In genomic region chr6:38157925-38158324, GRCm38 (mm10) we compare ENCODE assay signal across 21 mouse cellular contexts. TPM values are rescaled to one million over a fixed set of nuclear protein-coding genes. Genes with fewer than 3 reads are reported as not detected.
DNase-seq lines count a peak whose midpoint lies in the region; ATAC-seq and TF ChIP-seq lines count a peak whose summit lies in the region.
"Had no signal": no experiment of that assay in that cellular context is flagged by ENCODE, and none has a peak within 500 bp of the region (broad histone marks: within the 10 kb centered on the region; RNA-seq: fewer than 3 reads in every experiment).

No protein-coding gene starts in this region.

- H3K4me3 ChIP-seq in midbrain, embryonic 10.5 days, result no peak overlapping the region
- no peak overlapping the region for H3K4me3 ChIP-seq in midbrain, postnatal 0 days (ENCODE audit: low read depth, low read length)
- H3K4me3 ChIP-seq in embryonic facial prominence, embryonic 15.5 days (replicated peaks), result no peak overlapping the region
- no peak overlapping the region for H3K4me3 ChIP-seq in midbrain, embryonic 12.5 days
- H3K4me3 ChIP-seq in liver, embryonic 12.5 days, result no peak overlapping the region
- H3K4me3 ChIP-seq: erythroblast, embryonic 14.5 days; heart, embryonic 12.5 days; intestine, embryonic 15.5 days; kidney, embryonic 15.5 days; liver, embryonic 13.5 days had no signal

- TF ChIP-seq CTCF in midbrain, postnatal 0 days (IDR thresholded peaks at IDR 0.05), result no peak

- ATAC-seq in midbrain, postnatal 0 days (ENCODE audit: low FRiP score), result no peak
- ATAC-seq in embryonic facial prominence, embryonic 15.5 days (ENCODE audit: insufficient number of reproducible peaks, low FRiP score, low TSS enrichment, low read depth), result no peak
- peak; percentile 51 for ATAC-seq in midbrain, embryonic 12.5 days (ENCODE audit: low FRiP score, low read depth)
- ATAC-seq in liver, embryonic 12.5 days, result no peak
- ATAC-seq: intestine, embryonic 15.5 days had no signal

- no peaks in the 10 kb centered on the region for H3K9me3 ChIP-seq in midbrain, embryonic 10.5 days (replicated peaks)
- H3K9me3 ChIP-seq in midbrain, postnatal 0 days (ENCODE audit: low read length), result no peaks in the 10 kb centered on the region
- no peaks in the 10 kb centered on the region for H3K9me3 ChIP-seq in embryonic facial prominence, embryonic 15.5 days (replicated peaks)
- H3K9me3 ChIP-seq in midbrain, embryonic 12.5 days, result no peaks in the 10 kb centered on the region
- no peaks in the 10 kb centered on the region for H3K9me3 ChIP-seq in liver, embryonic 12.5 days (replicated peaks)
- H3K9me3 ChIP-seq: heart, embryonic 12.5 days; intestine, embryonic 15.5 days; kidney, embryonic 15.5 days; liver, embryonic 13.5 days had no signal

- peak; percentile 34 for DNase-seq in midbrain, embryonic 10.5 days (ENCODE audit: low spot score)
- no peak for DNase-seq in midbrain, postnatal 0 days (ENCODE audit: low spot score)
- DNase-seq in retina, embryonic 14.5 days (ENCODE audit: low spot score), result no peak
- no peak for DNase-seq in layer of hippocampus, postnatal 25 days (ENCODE audit: extremely low spot score in 1 of 2, low spot score in 1 of 2)
- DNase-seq: adrenal gland, adult 2 months; cerebellum, adult 11 months; cerebellum, postnatal 36 days; gastrocnemius, postnatal 36 days; heart, postnatal 36 days; liver, embryonic 13.5 days had no signal

- H3K27me3 ChIP-seq in midbrain, embryonic 10.5 days (ENCODE audit: low read depth, poor library complexity, severe bottlenecking), result no peaks in the 10 kb centered on the region
- no peaks in the 10 kb centered on the region for H3K27me3 ChIP-seq in midbrain, postnatal 0 days (ENCODE audit: insufficient read depth, low read length)
- H3K27me3 ChIP-seq in embryonic facial prominence, embryonic 15.5 days, result no peaks in the 10 kb centered on the region
- peaks cover 5% of the 10 kb centered on the region; the same call in 1 of the 2 replicates for H3K27me3 ChIP-seq in midbrain, embryonic 12.5 days
- H3K27me3 ChIP-seq in liver, embryonic 12.5 days (replicated peaks), result no peaks in the 10 kb centered on the region
- H3K27me3 ChIP-seq: heart, embryonic 12.5 days; intestine, embryonic 15.5 days; kidney, embryonic 15.5 days; liver, embryonic 13.5 days had no signal

- no peak overlapping the region for H3K9ac ChIP-seq in midbrain, postnatal 0 days (replicated peaks; ENCODE audit: low read length, poor library complexity, severe bottlenecking)
- H3K9ac ChIP-seq in embryonic facial prominence, embryonic 15.5 days, result no peak overlapping the region
- H3K9ac ChIP-seq in midbrain, embryonic 12.5 days (replicated peaks), result no peak overlapping the region
- no peak overlapping the region for H3K9ac ChIP-seq in liver, embryonic 12.5 days
- H3K9ac ChIP-seq: heart, embryonic 12.5 days; intestine, embryonic 15.5 days; kidney, embryonic 15.5 days; liver, embryonic 13.5 days had no signal

- H3K36me3 ChIP-seq in midbrain, embryonic 10.5 days, result peaks cover 42% of the 10 kb centered on the region
- peaks cover 13% of the 10 kb centered on the region; the same call in 1 of the 2 replicates for H3K36me3 ChIP-seq in midbrain, postnatal 0 days (ENCODE audit: insufficient read depth, low read length)
- 0 out of 2 replicates have a peak, but pooled peaks cover 14% of the 10 kb centered on the region for H3K36me3 ChIP-seq in embryonic facial prominence, embryonic 15.5 days
- peaks cover 30% of the 10 kb centered on the region; the same call in 1 of the 2 replicates for H3K36me3 ChIP-seq in midbrain, embryonic 12.5 days
- H3K36me3 ChIP-seq in liver, embryonic 12.5 days, result no peaks in the 10 kb centered on the region
- H3K36me3 ChIP-seq: heart, embryonic 12.5 days; intestine, embryonic 15.5 days; liver, embryonic 13.5 days had no signal

- no peak overlapping the region for H3K4me2 ChIP-seq in midbrain, postnatal 0 days (ENCODE audit: low read depth, low read length, poor library complexity, severe bottlenecking)
- no peak overlapping the region for H3K4me2 ChIP-seq in embryonic facial prominence, embryonic 15.5 days (replicated peaks)
- H3K4me2 ChIP-seq in midbrain, embryonic 12.5 days (replicated peaks), result no peak overlapping the region
- H3K4me2 ChIP-seq in liver, embryonic 12.5 days, result no peak overlapping the region
- H3K4me2 ChIP-seq: heart, embryonic 12.5 days; intestine, embryonic 15.5 days; kidney, embryonic 15.5 days; liver, embryonic 13.5 days had no signal

- H3K27ac ChIP-seq in midbrain, embryonic 10.5 days (replicated peaks), result peak overlapping the region; percentile 49; the same call in 1 of the 2 replicates
- no peak overlapping the region for H3K27ac ChIP-seq in midbrain, postnatal 0 days (ENCODE audit: low read depth, low read length)
- H3K27ac ChIP-seq in embryonic facial prominence, embryonic 15.5 days (replicated peaks), result 0 out of 2 replicates have a peak overlapping the region, but pooled peaks have one; percentile 17
- H3K27ac ChIP-seq in midbrain, embryonic 12.5 days (replicated peaks), result peak overlapping the region; percentile 61
- no peak overlapping the region for H3K27ac ChIP-seq in liver, embryonic 12.5 days
- H3K27ac ChIP-seq: intestine, embryonic 15.5 days; kidney, embryonic 15.5 days; liver, embryonic 13.5 days had no signal

- WGBS in midbrain, embryonic 10.5 days, result 74% methylated on average over 16 of the region's 16 CpGs
- WGBS in midbrain, postnatal 0 days, result 36% methylated on average over 16 of the region's 16 CpGs
- 66% methylated on average over 16 of the region's 16 CpGs for WGBS in embryonic facial prominence, embryonic 15.5 days
- 46% methylated on average over 16 of the region's 16 CpGs for WGBS in midbrain, embryonic 12.5 days
- 84% methylated on average over 16 of the region's 16 CpGs for WGBS in liver, embryonic 12.5 days (ENCODE audit: insufficient replicate concordance)

- H3K4me1 ChIP-seq in midbrain, embryonic 10.5 days, result peaks cover 29% of the 10 kb centered on the region
- H3K4me1 ChIP-seq in midbrain, postnatal 0 days (ENCODE audit: insufficient read depth, low read length), result no peaks in the 10 kb centered on the region
- peaks cover 7% of the 10 kb centered on the region; the same call in 1 of the 2 replicates for H3K4me1 ChIP-seq in embryonic facial prominence, embryonic 15.5 days
- peaks cover 18% of the 10 kb centered on the region for H3K4me1 ChIP-seq in midbrain, embryonic 12.5 days
- H3K4me1 ChIP-seq in liver, embryonic 12.5 days, result peaks cover under 1% of the 10 kb centered on the region; the same call in 1 of the 2 replicates
- H3K4me1 ChIP-seq: heart, embryonic 12.5 days; liver, embryonic 13.5 days had no signal

RNA-seq across cellular contexts. Expression of gene Atp6v0a4, which starts 33.5 kb away (rescaled TPM):
- not detected in 2 replicates for polyA plus RNA-seq in midbrain, embryonic 10.5 days (2016; fragmentation: Nextera tagmentation; extraction: Ambion mirVana)
- 0.09 and 0.27 TPM in 2 replicates for total RNA-seq in midbrain, postnatal 0 days (2014; rRNA removed)
- 0.26 and 0.30 TPM in 2 replicates for polyA plus RNA-seq in midbrain, postnatal 0 days (2015; fragmentation: Nextera tagmentation; extraction: Ambion mirVana)
- polyA plus RNA-seq in embryonic facial prominence, embryonic 15.5 days (2015; fragmentation: Nextera tagmentation; extraction: Ambion mirVana), result 7.3 and 7.8 TPM in 2 replicates
- polyA plus RNA-seq in midbrain, embryonic 12.5 days (2016; fragmentation: Nextera tagmentation; extraction: Ambion mirVana), result not detected in 2 replicates
- total RNA-seq in layer of hippocampus, postnatal 25 days (2021), result 1 to 10 TPM; 1.7 to 2.1 TPM
- 0.10 TPM in 1 of 2 replicates, not detected in the other for polyA plus RNA-seq in liver, embryonic 12.5 days (2016; fragmentation: Nextera tagmentation; extraction: Ambion mirVana)
- polyA plus RNA-seq: erythroblast, embryonic 14.5 days; limb, embryonic 11.5 days had no signal

RNA-seq across cellular contexts. Expression of gene Tmem213, which starts 48.9 kb away (rescaled TPM):
- not detected in 2 replicates for polyA plus RNA-seq in midbrain, embryonic 10.5 days (2016; fragmentation: Nextera tagmentation; extraction: Ambion mirVana)
- total RNA-seq in midbrain, postnatal 0 days (2014; rRNA removed), result not detected in 2 replicates
- 0.26 TPM in 1 of 2 replicates, not detected in the other for polyA plus RNA-seq in midbrain, postnatal 0 days (2015; fragmentation: Nextera tagmentation; extraction: Ambion mirVana)
- polyA plus RNA-seq in embryonic facial prominence, embryonic 15.5 days (2015; fragmentation: Nextera tagmentation; extraction: Ambion mirVana), result 6.9 and 8.5 TPM in 2 replicates
- polyA plus RNA-seq in midbrain, embryonic 12.5 days (2016; fragmentation: Nextera tagmentation; extraction: Ambion mirVana), result not detected in 2 replicates
- not detected for total RNA-seq in layer of hippocampus, postnatal 25 days (2021)
- polyA plus RNA-seq in liver, embryonic 12.5 days (2016; fragmentation: Nextera tagmentation; extraction: Ambion mirVana), result not detected in 2 replicates
- total RNA-seq: adrenal gland, adult 2 months; ES-E14; gastrocnemius, postnatal 36 days; heart, postnatal 36 days; layer of hippocampus, adult 18-20 months; left cerebral cortex, adult 18-20 months had no signal
- polyA plus RNA-seq: adrenal gland, adult 2 months; erythroblast, embryonic 14.5 days; heart, embryonic 12.5 days; intestine, embryonic 15.5 days; limb, embryonic 11.5 days; liver, embryonic 13.5 days had no signal

Comparison
In these comparisons a context has a peak if more than half of its experiments do, and no peak if none do; other contexts are left out.
1. H3K27ac ChIP-seq: peak in midbrain, embryonic 10.5 days (single experiment), embryonic facial prominence, embryonic 15.5 days (single experiment) and midbrain, embryonic 12.5 days (single experiment); none in midbrain, postnatal 0 days (single experiment) and liver, embryonic 12.5 days (single experiment).